Mouse (Mus musculus) central nervous system, embryonic 18 days (tissue): ENCODE measurements around the gene Tnfaip8l1. TPM values are rescaled to one million over a fixed set of nuclear protein-coding genes. Genes with fewer than 3 reads are reported as not detected.

ENCODE experiments used
- polyA plus RNA-seq: library from polyadenylated mRNA; depleted of rRNA; stranded (reverse); fragments of >200 nt; gene quantifications from 2 replicates; pipeline ENCODE4 v1.2.3, GENCODE M21; 2012; rRNA removed

The Tnfaip8l1 gene
- polyA plus RNA-seq = 9.4 and 10.4 TPM in 2 replicates

DNA sequence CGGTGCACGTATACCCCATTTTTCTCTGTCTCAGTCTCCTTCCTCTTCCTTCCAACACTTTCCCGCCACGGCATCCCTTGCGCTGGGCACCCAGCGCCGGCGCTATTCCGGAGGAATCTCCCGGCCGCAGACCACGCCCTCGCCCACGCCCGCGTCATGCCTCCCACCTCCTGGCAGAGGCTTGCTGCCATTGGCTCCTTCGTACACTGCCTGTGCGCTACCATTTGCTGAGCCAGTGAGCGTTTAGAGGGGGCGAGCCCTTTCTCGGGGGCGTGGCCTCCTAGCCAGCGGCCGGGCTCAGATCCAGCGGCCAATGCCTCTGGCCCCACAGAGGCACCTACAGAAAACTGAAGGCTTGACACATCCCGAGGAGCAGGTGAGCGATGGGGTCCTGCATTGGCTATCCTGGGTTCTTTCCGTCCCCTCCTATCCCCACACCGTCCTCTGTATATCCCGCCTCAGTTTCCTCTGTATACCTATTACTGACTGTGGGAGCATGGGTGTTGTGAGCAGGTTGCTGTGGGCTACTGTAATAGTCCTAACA, at the start of gene Tnfaip8l1:
Gene Tnfaip8l1, plus strand, starts transcription at position 247 of the 544 bp plus-strand sequence.

DNA sequence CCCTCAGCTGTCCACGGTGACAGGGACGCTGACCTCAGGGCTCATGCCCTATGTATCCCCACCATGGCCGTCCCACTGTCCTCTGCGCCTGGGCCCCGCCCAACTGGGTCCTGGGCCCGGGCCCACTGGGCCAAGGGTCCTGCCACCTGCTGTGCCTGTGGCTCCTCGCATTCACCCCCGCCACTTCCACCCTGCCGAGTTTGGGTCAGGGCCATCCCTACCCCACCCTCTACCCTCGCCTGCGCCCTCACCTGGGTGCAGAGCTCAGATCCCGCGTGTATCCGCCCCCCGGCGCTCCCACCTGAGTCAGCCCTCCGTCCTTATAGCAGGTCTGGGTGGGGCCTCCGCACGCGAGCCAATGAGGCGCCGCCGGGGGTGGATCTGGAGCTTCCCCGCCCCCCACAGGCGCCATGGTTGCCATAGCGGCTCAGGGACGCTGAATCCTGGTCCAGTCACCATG, 45.0 kb upstream of the Tnfaip8l1 start, which contains the start of gene Plin5:
Gene Plin5, minus strand, starts transcription at position 346 of the 460 bp plus-strand sequence.

DNA sequence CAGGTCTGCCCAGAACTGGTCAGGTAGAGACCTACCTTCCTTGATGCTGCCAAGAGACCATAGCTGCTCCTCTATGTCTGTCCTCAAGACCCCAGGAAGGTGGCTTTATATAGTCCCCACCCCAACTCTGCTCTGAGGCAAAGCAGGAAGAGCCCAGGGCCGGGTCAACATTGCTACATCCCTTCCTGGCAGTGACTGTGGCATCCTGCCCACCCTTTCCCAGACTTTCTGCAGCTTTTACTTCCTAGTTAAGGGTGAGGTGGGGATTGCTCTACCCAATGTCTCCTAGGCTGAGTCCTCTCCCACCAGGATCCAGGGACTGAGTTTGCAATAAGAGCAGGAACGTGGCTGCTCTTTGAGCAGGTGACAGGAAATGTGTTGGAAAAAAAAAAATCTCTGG, 40.5 kb upstream of the Tnfaip8l1 start, which contains the start of gene Lrg1:
Gene Lrg1, minus strand, starts transcription at position 176 of the 400 bp plus-strand sequence.

DNA sequence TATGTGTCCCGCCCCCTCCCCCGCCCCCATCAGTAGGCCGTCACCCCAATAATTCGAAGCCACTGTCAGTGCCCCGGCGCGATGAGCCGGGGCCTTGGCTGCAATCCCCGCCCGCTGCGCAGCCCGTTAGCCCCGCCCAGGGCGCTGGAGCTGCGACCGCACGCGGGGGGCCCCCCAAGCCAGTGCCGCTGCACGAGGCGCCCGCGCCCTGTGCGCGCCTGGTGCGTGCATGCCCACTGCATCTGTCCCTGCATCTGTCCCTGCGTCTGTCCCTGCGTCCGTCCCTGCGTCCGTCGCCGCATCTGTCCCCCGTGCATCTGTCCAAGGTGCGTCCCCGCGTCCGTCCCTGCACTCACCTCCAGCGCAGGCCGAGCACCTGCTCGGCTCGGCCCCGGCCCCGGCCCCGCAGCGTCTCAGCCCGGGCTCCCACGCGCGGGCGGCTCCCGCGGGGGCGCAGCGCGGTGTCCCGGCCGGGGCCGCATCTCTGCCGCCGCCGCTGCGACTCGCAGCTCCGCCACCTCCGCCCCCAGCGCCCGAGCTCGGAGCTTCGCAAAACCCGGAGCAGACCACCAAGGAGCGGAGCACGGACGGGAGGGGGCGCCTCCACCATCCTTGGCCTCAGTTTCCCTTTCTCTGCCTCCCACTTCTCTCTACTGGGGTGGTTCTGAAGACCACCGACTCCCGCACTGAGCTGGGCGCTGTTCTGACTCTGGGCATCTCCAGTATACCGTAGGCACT, 22.2 kb upstream of the Tnfaip8l1 start, which contains the start of gene Sema6b:
Gene Sema6b, minus strand, starts transcription at position 486 of the 738 bp plus-strand sequence.

DNA sequence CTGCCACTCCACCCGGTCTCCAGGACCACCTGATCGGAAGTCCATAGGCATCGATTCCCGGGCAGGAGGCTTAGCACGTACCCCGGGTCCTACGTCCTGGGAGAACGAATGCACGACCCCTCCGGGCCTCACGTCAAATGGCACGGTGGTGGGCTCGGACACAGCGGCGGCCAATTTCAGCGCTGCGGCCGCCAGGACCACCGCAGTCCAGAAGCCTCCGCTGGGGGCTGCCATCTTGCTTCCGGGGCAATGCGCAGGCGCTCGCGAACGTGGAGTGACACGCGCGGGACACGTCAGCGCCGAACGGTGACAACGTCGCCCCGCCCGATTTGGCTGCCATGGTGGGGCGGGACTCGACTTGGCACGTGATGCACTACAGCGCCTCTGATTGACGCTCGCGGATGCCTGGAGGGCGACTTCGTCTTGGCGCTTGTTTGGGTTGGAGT, 21.4 kb downstream of the Tnfaip8l1 start, which contains the start of gene Mydgf:
Gene Mydgf, minus strand, starts transcription at position 263 of the 446 bp plus-strand sequence.

DNA sequence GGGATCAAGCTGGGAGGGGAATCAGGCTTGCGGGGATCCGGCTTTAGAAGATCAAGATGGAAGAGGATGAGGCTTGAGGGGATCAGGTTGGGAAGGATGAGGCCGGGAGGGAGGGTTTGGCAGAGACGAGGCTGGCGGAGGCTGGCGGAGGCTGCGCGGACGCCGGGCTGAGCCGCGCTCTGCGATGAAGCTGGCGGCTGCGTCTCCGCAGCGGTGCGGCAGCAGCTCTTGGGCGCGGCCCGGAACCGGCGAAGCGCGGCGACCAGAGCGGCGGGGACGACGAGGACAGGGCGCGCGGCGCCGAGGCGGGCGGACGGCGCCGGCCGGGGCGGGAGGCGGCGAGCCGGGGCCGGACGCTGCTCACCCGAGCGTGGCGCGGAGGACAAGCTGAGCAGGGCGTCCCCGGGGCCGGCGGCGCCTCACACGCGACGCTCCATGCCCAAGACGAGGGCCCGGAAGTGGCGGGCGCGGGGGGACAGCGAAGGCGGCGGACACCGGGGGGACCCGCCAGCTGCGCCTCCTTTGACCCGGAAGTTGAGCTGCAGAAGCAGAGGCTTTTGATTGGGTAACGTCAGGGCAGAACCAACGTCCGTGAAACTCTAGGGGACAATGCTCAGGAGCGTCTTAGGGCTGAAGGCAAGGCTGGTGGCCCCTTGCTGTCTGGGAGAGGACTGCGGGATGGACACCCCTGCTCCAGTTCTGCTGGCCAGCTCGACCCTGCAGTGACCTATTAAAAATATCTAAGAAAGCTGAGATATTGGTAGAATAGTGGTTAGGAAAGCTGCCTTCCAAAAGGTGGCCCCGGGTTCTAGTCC, 56.3 kb downstream of the Tnfaip8l1 start, which contains the start of gene Dpp9:
Gene Dpp9, minus strand, starts transcription at position 529 of the 815 bp plus-strand sequence.

Other genes with a start within 250 kb of the Tnfaip8l1 start
- 3.4 TPM in 2 replicates for gene Zfp119b, start 213.0 kb upstream of the Tnfaip8l1 start, polyA plus RNA-seq
- 6.0 and 6.1 TPM in 2 replicates for gene Ebi3, start 209.8 kb upstream of the Tnfaip8l1 start, polyA plus RNA-seq
- gene Yju2, start 203.4 kb upstream of the Tnfaip8l1 start, polyA plus RNA-seq = 12.9 and 13.3 TPM in 2 replicates
- gene Shd, start 192.0 kb upstream of the Tnfaip8l1 start, polyA plus RNA-seq = 179 and 193 TPM in 2 replicates
- gene Fsd1, start 176.0 kb upstream of the Tnfaip8l1 start, polyA plus RNA-seq = 171 and 177 TPM in 2 replicates
- gene Stap2, start 156.9 kb upstream of the Tnfaip8l1 start, polyA plus RNA-seq = 6.9 and 7.3 TPM in 2 replicates
- 185 and 189 TPM in 2 replicates for gene Mpnd, start 156.8 kb upstream of the Tnfaip8l1 start, polyA plus RNA-seq
- 86.0 and 90.7 TPM in 2 replicates for gene Sh3gl1, start 125.8 kb upstream of the Tnfaip8l1 start, polyA plus RNA-seq
- gene Chaf1a, start 122.0 kb upstream of the Tnfaip8l1 start, polyA plus RNA-seq = 5.3 TPM in 2 replicates
- gene Ubxn6, start 87.4 kb upstream of the Tnfaip8l1 start, polyA plus RNA-seq = 105 and 110 TPM in 2 replicates
- gene Hdgfl2, start 82.8 kb upstream of the Tnfaip8l1 start, polyA plus RNA-seq = 124 and 126 TPM in 2 replicates
- gene Plin4, start 52.7 kb upstream of the Tnfaip8l1 start, polyA plus RNA-seq = 0.66 and 0.68 TPM in 2 replicates
- 1.9 and 2.1 TPM in 2 replicates for gene Plin5, start 44.9 kb upstream of the Tnfaip8l1 start, polyA plus RNA-seq
- 0.06 and 0.41 TPM in 2 replicates for gene Lrg1, start 40.5 kb upstream of the Tnfaip8l1 start, polyA plus RNA-seq
- 45.5 and 51.8 TPM in 2 replicates for gene Sema6b, start 22.1 kb upstream of the Tnfaip8l1 start, polyA plus RNA-seq
- 47.7 and 52.9 TPM in 2 replicates for gene Mydgf, start 21.4 kb downstream of the Tnfaip8l1 start, polyA plus RNA-seq
- gene Dpp9, start 56.4 kb downstream of the Tnfaip8l1 start, polyA plus RNA-seq = 40.3 and 41.4 TPM in 2 replicates
- 24.0 and 24.1 TPM in 2 replicates for gene Fem1a, start 94.3 kb downstream of the Tnfaip8l1 start, polyA plus RNA-seq
- gene Ticam1, start 114.3 kb downstream of the Tnfaip8l1 start, polyA plus RNA-seq = 2.3 and 2.7 TPM in 2 replicates
- 4.1 TPM in 2 replicates for gene Plin3, start 130.4 kb downstream of the Tnfaip8l1 start, polyA plus RNA-seq
- not detected in 2 replicates for gene Arrdc5, start 137.8 kb downstream of the Tnfaip8l1 start, polyA plus RNA-seq
- 15.6 and 16.9 TPM in 2 replicates for gene Uhrf1, start 140.8 kb downstream of the Tnfaip8l1 start, polyA plus RNA-seq
- 53.9 and 65.1 TPM in 2 replicates for gene Kdm4b, start 163.6 kb downstream of the Tnfaip8l1 start, polyA plus RNA-seq